Mouse (Mus musculus) forebrain, embryonic 11.5 days (tissue): ENCODE data around the gene Fign. TPM values are rescaled to one million over a fixed set of nuclear protein-coding genes. Genes with fewer than 3 reads are reported as not detected.

ENCODE experiments used
- ATAC-seq: fragments of 200-750 bp; cut with Nextera tagmentation; replicated peaks from 2 replicates; pipeline ENCODE4 v1.8.0; 2017; ENCODE audit warnings: moderate TSS enrichment; ENCODE audit not compliant: low FRiP score
- DNase-seq: peaks from one replicate; pipeline ENCODE4 v3.0.0-alpha.2; 2017; ENCODE audit warnings: low spot score
- H3K27ac ChIP-seq: fragments of 300-500 bp; sonication (generic); 2 replicates; pipeline ENCODE4 v1.5.1; 2014; ENCODE audit warnings: low read depth, low read length
- H3K27me3 ChIP-seq: fragments of 300-500 bp; sonication (generic); 2 replicates; pipeline ENCODE4 v1.6.1; 2014; ENCODE audit warnings: mild to moderate bottlenecking, low read length, mixed read lengths; ENCODE audit not compliant: control insufficient read depth, insufficient read depth
- H3K36me3 ChIP-seq: fragments of 300-500 bp; sonication (generic); 2 replicates; pipeline ENCODE4 v1.6.1; 2014; ENCODE audit warnings: mild to moderate bottlenecking, low read length, moderate library complexity, mixed read lengths; ENCODE audit not compliant: control insufficient read depth, insufficient read depth
- H3K4me1 ChIP-seq: fragments of 300-500 bp; sonication (generic); replicated peaks from 2 replicates; pipeline ENCODE4 v1.6.1; 2014; ENCODE audit warnings: low read length, mixed read lengths; ENCODE audit not compliant: control insufficient read depth, insufficient read depth
- H3K4me2 ChIP-seq: fragments of 300-500 bp; sonication (generic); 2 replicates; pipeline ENCODE4 v1.6.1; 2014; ENCODE audit warnings: low read depth, mild to moderate bottlenecking, low read length, moderate library complexity, mixed read lengths; ENCODE audit not compliant: severe bottlenecking
- H3K4me3 ChIP-seq: fragments of 300-500 bp; sonication (generic); 2 replicates; pipeline ENCODE4 v1.5.1; 2014; ENCODE audit warnings: low read depth, low read length
- H3K9ac ChIP-seq: fragments of 300-500 bp; sonication (generic); 2 replicates; pipeline ENCODE4 v1.6.1; 2014; ENCODE audit warnings: low read length
- H3K9me3 ChIP-seq: fragments of 300-500 bp; sonication (generic); 2 replicates; pipeline ENCODE4 v1.6.1; 2016; ENCODE audit warnings: low read length, mixed read lengths; ENCODE audit not compliant: control insufficient read depth
- WGBS: fragments of 180-500 bp; shearing (Covaris S2); extraction: QIAGEN DNeasy Blood & Tissue Kit; methylation state at CpG from one replicate; pipeline ENCODE4 v1.1.7; 2014; 5-methylcytosine and 5-hydroxymethylcytosine counted together
- polyA plus RNA-seq: library from polyadenylated mRNA; unstranded; fragments of >200 nt; fragmentation: Nextera tagmentation; extraction: Ambion mirVana; gene quantifications from 2 replicates; pipeline ENCODE4 v1.2.1, GENCODE M21; 2014

Fign gene
- polyA plus RNA-seq, 1 experiment from 2014 or later, result 14.4 TPM

GRCm38 (mm10) chr2:63926481-63927097, 171.2 kb downstream of the Fign start:
- Histone ChIP-seq H3K27ac (no peak overlapping the region), H3K4me2 (no peak overlapping the region), H3K36me3 (no peaks in the 10 kb centered on the region), H3K4me1 (peaks cover 3% of the 10 kb centered on the region; the same call in 1 of the 2 replicates), H3K9ac (no peak overlapping the region), H3K27me3 (no peaks in the 10 kb centered on the region), H3K4me3 (no peak overlapping the region), H3K9me3 (no peaks in the 10 kb centered on the region)
- ATAC-seq, result peak; percentile 66; the same call in 1 of the 2 replicates
- WGBS, result 2% methylated on average over 4 of the region's 4 CpGs
- no peak for DNase-seq

DNA sequence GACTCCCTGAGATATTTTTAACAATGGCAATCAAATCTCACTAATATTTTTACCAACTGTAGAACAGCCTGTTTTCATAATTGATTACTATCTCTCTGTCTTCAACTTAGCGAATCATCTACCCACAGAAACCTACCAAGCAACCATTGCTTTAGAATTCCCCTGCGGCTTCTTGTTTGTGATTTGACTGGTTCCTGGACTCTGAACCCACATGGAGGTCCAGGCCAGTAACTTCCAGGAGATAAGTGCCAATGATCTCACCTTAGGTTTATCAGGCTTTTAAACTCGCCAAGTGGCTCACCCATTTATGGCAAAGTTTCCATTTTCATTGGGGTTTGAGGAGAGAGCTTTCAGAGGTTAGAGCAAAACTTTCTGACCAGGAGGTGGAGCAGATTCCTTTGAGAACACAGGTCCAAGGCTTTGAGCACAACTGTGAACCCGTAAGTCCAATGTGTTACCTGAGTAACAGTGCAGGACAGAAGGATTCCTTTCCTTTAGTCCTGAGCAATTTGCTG, 172.1 kb downstream of the Fign start:
- DNase-seq (no peak), ATAC-seq (no peak)
- H3K27ac ChIP-seq, result no peak overlapping the region

More for the DNA sequence above, 172.1 kb downstream of the Fign start:
- Histone ChIP-seq H3K9ac (no peak overlapping the region), H3K36me3 (no peaks in the 10 kb centered on the region), H3K4me3 (no peak overlapping the region), H3K27me3 (no peaks in the 10 kb centered on the region), H3K4me1 (peaks cover 3% of the 10 kb centered on the region; the same call in 1 of the 2 replicates), H3K4me2 (no peak overlapping the region), H3K9me3 (no peaks in the 10 kb centered on the region)
- WGBS, result 81% methylated on average over 4 of the region's 4 CpGs
